Mouse (Mus musculus): ENCODE measurements at regions not wholly inside any gene's neighbourhood (a gene's known extent, or its start where the extent isn't known, plus 50 kb on each side); places are given as distances from the start of the nearest gene placed in this dataset.

GRCm38 (mm10) chr5:28012496-28012895 lies 58.7 kb upstream of the Insig1 start:
- Histone ChIP-seq H3K9me3 (ENCODE audit: control insufficient read depth, low read length) (no peaks in the 10 kb centered on the region), H3K36me3 (ENCODE audit: control insufficient read depth, insufficient read depth, low read length) (no peaks in the 10 kb centered on the region), H3K9ac (ENCODE audit: low read length) (no peak overlapping the region), H3K4me2 (ENCODE audit: low read depth, low read length, severe bottlenecking) (no peak overlapping the region), H3K4me3 (ENCODE audit: low read depth, low read length) (no peak overlapping the region), H3K27ac (ENCODE audit: low read depth, low read length) (no peak overlapping the region), H3K27me3 (ENCODE audit: control insufficient read depth, insufficient read depth, low read length) (no peaks in the 10 kb centered on the region), H3K4me1 (replicated peaks; ENCODE audit: control insufficient read depth, insufficient read depth, low read length) (no peaks in the 10 kb centered on the region)
- WGBS, result 92% methylated on average over 2 of the region's 2 CpGs
- ATAC-seq (replicated peaks; ENCODE audit: low FRiP score) (no peak), DNase-seq (ENCODE audit: low spot score) (peak; percentile 22)

- ATAC-seq (replicated peaks; ENCODE audit: low FRiP score) (no peak), DNase-seq (ENCODE audit: low spot score) (peak; percentile 30)
- H3K9ac ChIP-seq (ENCODE audit: low read length), result no peak overlapping the region
- no peak overlapping the region for H3K4me2 ChIP-seq (ENCODE audit: low read depth, low read length, severe bottlenecking)
- H3K4me3 ChIP-seq (ENCODE audit: low read depth, low read length), result no peak overlapping the region
- no peak overlapping the region for H3K27ac ChIP-seq (ENCODE audit: low read depth, low read length)
- H3K36me3 ChIP-seq (ENCODE audit: control insufficient read depth, insufficient read depth, low read length), result no peaks in the 10 kb centered on the region
- 75% methylated on average over 6 of the region's 6 CpGs for WGBS
- H3K9me3 ChIP-seq (ENCODE audit: control insufficient read depth, low read length), result no peaks in the 10 kb centered on the region
- no peaks in the 10 kb centered on the region for H3K4me1 ChIP-seq (replicated peaks; ENCODE audit: control insufficient read depth, insufficient read depth, low read length)
- H3K27me3 ChIP-seq (ENCODE audit: control insufficient read depth, insufficient read depth, low read length), result no peaks in the 10 kb centered on the region
Observed at GRCm38 (mm10) chr5:28013619-28014273, 57.4 kb upstream of the Insig1 start.

GRCm38 (mm10) chr5:28019864-28020263 lies 51.3 kb upstream of the Insig1 start:
- DNase-seq (ENCODE audit: low spot score) (peak; percentile 32), ATAC-seq (replicated peaks; ENCODE audit: low FRiP score) (no peak)
- Histone ChIP-seq H3K9ac (ENCODE audit: low read length) (no peak overlapping the region), H3K27me3 (ENCODE audit: control insufficient read depth, insufficient read depth, low read length) (no peaks in the 10 kb centered on the region), H3K36me3 (ENCODE audit: control insufficient read depth, insufficient read depth, low read length) (no peaks in the 10 kb centered on the region), H3K4me3 (ENCODE audit: low read depth, low read length) (no peak overlapping the region), H3K9me3 (ENCODE audit: control insufficient read depth, low read length) (no peaks in the 10 kb centered on the region), H3K4me2 (ENCODE audit: low read depth, low read length, severe bottlenecking) (no peak overlapping the region), H3K4me1 (replicated peaks; ENCODE audit: control insufficient read depth, insufficient read depth, low read length) (no peaks in the 10 kb centered on the region), H3K27ac (ENCODE audit: low read depth, low read length) (no peak overlapping the region)
- 82% methylated on average over 3 of the region's 3 CpGs for WGBS

Measured in forebrain, embryonic 11.5 days (tissue).